Mouse (Mus musculus) frontal cortex, adult (tissue): ENCODE data around the gene Wfdc17.
A peak's percentile ranks its signal among the peaks of the same experiment; 100 is the strongest.

Source experiments
- ATAC-seq: cut with Nextera tagmentation; 2 replicates; pipeline ENCODE4 v1.9.2; 2017; ENCODE audit warnings: mild to moderate bottlenecking, moderate library complexity, mixed read lengths; ENCODE audit not compliant: low TSS enrichment

The Wfdc17 gene

DNA sequence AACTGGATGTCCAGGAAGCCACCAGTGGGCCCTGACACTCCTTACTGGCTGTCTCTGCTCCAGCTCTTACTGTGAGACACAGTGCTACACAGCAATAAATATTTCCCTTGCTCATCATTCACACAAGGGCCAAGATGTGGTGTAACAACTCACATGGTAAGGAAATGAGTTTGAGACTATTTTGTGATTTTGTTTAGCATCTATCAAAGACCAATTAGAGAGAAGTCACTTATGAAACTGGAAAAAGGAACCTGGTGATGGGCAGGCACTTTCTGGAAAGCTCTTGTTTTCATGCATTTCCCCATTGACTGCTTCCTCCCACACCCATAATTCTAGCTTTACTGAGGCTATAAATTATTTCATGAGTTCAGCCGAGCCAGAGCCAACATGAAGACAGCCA is at the start of gene Wfdc17:
Wfdc17 (plus strand) TSS at position 287 of the 400 bp plus-strand sequence.
- ATAC-seq, result no peak

DNA sequence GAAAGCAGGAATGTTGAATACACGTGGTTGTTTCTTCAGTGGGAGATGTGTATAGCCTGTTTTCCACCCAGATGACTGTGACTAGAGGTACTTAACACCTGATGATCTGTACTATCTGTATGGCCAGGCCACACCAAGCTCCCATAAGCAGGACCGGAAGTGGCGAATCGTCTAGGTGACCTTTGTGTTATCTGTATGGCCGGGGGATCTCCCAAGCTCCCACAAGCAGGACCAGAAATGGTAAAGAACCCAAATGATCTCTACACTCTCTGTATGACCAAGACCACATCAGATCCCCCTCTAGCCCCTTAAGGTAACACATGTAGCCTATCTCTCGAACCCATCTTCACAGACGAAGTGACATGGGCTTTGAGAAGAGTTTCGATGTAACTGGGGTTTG is 49.2 kb upstream of the Wfdc17 start:
- no peak for ATAC-seq

DNA sequence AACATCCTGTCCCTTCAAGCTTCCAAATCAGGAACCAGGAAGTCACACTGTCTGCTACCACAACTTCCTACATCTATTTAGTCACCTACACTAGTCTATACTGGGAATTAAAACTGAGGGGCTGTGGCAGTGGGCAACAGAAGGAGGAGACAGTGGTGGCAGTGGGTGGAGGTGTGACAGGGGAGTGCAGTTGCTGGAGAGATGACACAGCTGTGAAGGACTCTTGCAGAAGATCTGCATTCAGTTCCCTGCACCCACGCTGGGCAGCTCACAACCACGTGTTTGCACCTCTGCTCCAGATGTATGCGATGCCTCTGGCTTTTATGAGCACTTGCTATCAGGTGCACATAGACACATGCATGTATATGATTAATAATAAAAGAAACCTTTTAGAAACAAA is 46.3 kb upstream of the Wfdc17 start:
- ATAC-seq, result no peak

DNA sequence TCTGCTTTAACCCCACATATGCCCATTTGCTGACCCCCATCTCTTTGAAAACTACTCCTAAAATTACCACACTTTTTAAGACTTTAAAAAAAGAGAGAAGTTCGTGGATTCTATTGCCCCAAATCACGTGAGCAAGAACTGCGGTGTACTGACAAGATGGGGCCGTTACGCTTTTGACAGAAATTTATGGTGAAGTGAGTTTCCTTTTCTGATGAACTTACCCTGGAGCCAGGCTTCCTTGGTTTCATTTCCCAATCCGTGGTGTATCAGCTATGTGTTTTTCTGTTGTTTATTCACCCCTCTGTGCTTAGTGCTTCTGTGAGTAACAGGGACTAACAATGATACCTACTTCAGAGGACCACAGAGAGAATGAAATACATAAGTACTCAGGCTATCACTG is 45.0 kb upstream of the Wfdc17 start:
- ATAC-seq, result no peak

DNA sequence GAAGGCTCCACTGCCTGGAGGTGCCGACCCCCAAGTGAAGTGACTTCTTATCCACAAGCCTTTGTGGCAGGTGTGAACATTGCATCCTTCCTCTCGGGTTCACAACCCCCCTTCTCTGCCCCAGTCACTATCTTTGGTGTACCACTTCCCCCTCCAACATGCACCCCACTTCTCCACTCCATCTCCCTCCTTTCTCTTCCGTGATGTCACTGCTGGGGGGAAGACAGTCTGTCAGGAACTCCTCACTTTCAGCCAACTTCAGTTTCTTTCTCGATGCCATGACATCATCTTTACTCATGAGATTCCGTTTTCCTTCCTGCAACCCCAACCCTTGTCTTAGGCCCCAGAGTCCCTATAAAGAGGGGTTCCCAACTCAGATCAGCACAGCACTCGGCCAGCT is 41.6 kb upstream of the Wfdc17 start, which contains the start of gene Ccl4:
Ccl4 (plus strand) TSS at position 381 of the 400 bp plus-strand sequence.
- ATAC-seq, result no peak

DNA sequence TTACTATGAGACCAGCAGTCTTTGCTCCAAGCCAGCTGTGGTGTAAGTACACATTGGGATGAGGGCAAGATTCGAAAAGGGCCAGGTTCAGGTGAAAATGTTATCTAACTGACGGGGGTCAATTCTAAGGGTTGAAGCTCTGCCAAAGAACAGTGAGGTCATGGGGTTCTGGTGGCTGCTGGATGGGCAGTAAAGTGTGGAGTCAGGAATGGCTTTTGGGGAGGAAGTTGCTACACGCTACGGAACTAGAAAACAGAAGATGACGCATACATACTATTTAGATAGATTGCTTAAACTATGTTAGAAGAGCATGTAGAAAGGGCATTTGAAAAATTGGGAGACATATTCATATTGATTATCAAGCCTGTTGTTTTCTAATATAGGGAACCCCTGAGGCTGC is 40.3 kb upstream of the Wfdc17 start:
- no peak for ATAC-seq

DNA sequence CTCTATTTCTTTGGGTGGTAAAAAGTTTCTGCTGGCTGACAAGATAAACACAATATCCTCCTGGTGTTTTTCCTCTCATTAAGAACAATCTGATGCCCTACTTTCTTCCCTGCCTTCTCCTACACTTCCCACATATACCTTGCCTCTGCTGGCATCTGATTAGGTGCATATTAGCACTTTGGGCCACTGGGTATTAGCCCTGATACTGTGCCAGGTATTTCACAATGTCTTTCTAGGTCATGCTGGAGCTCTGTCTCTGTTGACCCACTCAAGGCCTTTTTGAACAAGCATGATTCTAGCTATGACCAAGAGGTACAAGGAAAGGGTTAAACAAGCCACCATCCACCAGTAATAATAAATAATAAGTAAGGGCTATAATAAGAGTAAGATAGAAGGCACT is 32.0 kb upstream of the Wfdc17 start:
- ATAC-seq, result no peak

DNA sequence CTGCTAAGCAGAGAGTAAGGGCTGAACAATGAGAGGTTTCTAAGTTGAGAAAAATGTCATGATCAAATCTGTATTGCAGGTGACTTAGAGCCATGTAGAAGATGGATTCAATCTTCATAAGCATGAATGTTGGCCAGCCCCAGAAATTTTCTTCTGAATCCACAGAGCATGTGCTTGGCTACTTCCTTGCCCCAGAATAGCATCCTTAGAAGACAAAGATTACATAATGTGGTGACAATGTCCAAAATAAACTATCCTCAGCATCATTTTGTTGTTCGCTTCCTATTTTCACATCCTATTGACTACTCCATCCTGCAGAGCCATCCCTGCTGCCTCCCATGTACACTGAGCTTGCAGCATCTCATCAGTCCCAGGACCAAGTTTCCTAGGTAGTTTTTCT is 28.1 kb upstream of the Wfdc17 start:
- ATAC-seq, result peak; percentile 52; the same call in 1 of the 2 replicates

DNA sequence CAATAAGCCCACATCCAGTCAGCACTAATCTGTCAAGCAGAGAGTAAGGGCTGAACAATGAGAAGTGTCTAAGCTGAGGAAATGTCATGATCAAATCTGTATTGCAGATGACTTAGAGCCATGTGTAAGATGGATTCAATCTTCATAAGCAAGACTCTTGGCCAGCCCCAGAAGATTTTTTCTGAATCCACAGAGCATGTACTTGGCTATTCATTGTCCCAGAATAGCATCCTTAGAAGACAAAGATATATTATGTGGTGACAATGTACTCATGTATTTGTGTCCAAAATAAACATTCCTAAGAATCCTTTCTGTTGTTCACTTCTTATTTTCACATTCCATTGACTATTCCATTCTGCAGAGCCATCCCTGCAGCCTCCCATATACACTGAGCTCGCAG is 13.9 kb upstream of the Wfdc17 start:
- no peak for ATAC-seq

DNA sequence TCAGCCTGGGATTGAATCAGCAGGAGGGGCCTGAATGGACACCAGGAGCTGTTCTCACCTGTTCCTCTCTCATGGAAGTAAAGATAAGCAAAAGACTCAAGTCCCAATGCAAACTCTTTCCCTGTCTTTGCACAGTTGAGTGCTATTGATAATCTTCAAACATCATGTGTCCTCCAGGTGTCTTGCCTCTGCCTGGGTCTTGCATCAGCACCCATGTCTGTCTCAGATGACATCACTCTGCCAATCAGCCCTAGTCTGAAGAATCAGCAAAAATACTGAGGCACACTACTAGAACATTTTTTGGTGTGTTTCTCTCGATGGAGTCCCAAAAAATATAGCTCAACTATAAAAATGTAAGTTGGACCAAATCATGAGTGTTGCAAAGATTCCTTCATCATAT is 11.8 kb upstream of the Wfdc17 start:
- no peak for ATAC-seq

DNA sequence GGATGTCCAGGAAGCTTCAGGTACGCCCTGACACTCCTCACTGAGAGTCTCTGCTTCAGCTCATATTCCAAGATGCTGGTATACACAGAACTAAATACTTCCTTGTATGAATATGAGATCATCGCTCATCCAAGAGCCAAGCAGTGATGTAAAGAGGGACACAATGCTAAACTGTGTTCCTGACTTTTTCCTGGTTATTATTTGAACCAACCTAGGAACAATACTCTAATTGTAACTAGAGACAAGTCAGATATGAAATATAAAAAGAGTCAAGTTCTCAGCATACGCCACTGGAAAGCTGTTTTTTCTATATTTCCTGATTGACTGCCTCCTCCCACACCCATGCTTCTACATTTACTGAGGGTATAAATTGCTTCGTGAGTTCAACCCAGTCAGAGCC is 4.9 kb downstream of the Wfdc17 start, which contains the start of gene Wfdc18:
Wfdc18 (plus strand) TSS at position 301 of the 400 bp plus-strand sequence.
- ATAC-seq, result no peak

DNA sequence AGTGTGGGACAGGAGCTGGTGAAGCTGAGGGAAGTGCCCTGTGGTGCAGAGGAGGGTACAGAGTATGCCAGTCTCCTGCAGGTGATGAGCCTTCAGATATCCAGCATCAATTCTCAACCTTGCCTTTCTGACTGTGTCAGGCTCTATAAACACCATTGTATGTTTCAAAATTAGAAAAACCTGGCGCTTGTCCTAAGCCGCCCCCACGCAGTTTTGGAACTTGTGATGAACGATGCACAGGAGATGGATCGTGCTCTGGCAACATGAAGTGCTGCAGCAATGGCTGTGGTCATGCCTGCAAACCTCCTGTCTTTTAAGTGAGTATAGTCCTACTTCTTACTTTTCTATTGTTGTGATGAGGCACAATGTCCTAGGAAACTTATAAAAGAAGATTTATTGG is 5.9 kb downstream of the Wfdc17 start:
- ATAC-seq, result peak; percentile 55

DNA sequence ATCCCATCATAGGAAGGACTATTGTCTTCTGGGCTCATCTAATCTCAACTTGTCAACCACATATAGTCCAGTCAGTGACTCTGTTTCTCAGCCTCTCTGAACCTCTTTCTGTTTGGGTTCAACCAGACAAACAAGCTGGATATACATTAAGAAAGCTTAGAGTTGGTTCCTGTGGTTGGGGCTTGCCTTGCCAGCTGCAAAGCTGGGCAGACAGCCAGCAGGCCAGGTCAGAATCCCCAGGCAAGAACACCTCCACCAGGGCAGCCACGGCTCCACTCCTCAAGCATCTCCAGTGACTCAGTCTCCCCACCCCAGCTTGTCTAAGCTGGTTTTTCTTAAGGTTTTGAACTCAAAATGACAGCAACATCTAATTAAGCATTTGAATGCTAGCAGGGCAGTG is 8.9 kb downstream of the Wfdc17 start:
- ATAC-seq, result no peak

DNA sequence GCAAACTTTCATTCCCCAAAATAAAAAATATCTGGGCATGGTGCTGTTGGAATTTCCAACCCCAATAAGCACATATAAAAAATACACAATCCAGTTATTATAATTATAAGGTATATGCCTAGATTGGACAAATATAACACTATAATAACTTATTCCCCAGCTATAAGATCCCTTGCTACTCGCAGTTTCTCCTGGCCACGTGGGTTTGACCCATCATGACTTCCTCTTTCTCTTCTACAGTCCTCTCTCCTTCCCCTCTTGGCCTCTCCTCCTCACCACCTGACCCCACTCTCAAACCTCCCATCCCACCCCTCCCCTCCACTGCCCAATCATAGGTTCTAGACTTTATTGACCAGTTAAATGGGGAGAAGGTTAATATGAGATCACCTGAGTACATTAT is 10.1 kb downstream of the Wfdc17 start:
- no peak for ATAC-seq

DNA sequence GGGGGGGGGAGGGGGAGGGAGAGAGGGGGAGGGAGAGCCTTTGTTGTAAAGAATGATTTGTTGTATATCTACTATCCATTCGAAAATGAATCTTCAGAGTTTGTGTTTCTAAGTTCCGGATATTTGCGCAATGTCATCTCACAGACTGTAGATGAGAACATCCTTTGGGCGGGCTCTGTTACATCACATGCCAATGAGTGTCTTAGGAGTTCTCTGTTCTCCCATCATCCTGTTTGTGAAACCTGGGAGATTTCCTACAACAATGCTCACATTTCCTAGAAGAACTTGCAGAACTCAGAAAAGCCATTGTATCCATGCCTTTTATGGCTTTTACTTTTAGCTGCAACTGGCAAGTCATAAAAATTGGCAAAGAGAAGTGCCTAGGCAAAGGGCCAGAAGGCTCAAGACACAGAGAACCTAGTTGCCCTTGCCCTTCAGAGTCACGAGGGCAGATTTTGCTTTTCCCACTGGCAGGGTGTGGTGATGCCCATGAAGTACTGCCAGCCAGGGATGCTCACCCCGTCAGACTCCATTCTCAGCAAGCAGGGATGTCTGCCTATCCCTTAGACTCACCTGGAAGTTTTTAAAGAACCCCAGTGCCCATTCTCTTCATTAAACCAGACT is 13.4 kb downstream of the Wfdc17 start:
- ATAC-seq, result no peak

DNA sequence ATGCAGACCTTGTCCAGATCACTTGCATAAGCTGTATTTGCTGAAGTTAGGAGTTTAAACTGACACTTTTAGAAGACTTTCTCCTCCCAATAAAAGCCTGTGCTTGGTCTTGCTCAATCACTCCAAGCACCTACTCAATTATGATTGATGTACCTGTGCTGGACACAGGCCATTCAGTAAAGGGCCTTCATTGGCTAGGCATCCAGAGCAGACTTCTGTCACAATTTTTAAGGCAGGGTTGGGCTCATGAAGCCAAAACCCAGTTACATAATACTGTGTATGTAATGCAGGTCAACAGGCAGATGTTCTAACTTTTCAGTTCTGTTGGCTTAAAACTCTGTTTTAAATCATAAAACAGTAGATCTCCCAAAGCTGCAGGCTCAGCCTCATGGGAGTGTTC is 17.0 kb downstream of the Wfdc17 start:
- no peak for ATAC-seq

DNA sequence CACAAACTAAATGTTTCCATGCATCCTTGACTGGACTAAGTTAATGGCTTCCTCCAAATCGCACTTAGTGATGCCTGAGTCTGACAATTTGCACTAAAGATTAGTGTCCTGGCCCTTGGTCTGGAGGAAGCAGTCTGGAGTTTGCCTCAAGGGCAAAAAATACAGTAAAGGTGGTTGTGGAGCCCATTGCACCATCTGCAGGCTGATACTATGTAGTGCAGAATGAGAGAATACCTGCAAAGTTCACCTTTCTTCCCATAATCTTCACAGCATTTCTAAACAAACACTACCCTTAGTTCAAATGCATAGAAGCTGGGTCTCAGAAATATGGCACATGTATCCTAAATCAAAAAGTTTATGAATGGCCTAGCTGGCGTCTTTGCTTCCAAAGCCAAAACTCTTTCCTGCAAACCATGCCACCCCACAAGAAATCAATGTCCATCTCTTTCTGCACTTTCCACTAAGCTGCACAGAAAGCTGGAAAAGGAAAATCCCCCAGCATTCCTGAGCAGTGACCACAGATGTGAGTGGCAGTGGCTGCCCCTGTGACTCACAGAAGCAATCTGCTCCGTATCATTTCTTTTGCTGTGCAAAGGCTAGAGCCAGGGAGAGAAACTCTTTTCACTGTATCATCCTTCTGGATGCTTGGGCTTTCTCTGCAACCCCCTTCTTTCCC is 25.1 kb downstream of the Wfdc17 start:
- no peak for ATAC-seq

DNA sequence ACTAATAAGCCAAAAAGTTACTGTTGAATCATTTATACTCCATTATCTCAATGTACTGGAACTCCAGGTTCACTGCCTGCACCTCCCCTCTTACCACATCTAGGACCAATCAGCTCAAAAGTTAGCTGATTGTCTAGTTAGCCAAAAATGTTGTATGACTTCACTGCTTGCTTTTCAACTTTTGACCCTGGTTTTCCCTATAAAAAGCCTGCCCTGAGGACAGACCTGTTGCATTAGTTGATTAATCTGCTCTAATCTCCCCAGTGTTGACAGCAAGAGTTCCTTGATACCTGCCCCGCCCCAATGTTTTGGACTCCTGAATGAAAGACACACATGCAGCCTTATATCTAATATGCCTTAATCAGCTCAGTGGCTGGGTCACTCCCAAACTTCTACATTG is 27.3 kb downstream of the Wfdc17 start:
- ATAC-seq, result no peak

DNA sequence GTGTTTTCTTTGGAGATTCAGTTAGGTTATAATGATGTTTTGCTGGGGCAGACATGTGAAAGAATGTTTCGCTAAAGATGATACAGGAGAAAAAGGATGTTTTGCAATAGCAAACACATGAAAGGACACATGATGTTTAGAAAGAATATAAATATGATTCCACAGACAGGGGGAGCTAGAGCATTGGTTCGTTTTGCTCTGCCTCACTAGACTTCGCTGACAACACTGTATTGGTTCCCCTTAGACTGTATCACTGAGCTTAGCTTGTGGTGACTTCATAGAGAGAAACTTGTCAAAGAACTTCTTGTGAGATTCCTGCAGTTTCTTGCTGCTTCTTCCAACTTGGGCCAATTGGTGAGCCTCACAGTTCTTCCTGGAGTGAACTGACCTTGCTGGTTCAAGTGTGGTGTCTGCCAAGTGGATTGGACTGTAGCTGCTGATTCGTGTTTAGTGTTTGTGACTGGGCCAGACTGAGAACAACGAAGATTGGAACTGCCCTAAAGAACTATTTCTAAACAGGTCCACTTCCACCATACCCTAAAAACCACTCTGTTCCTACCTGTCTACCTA is 29.4 kb downstream of the Wfdc17 start:
- no peak for ATAC-seq

DNA sequence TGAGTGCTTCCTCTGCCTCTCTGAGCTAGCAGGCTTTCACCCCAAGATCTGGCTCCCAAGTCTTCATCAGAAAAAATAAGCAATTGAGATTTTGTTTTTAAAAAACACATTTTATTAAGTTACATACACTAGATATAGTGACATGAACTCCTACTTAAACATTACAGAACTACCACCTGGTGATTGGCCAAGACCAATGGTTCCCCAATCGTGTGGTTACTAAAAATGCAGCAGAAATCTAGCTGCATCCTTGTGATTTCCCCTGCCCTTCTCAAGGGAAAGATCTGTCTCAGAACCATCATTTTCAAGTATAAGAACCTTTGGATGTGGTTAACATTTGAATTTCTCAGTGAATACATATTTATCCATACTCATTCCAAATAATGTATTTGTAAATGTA is 30.4 kb downstream of the Wfdc17 start:
- ATAC-seq, result no peak

DNA sequence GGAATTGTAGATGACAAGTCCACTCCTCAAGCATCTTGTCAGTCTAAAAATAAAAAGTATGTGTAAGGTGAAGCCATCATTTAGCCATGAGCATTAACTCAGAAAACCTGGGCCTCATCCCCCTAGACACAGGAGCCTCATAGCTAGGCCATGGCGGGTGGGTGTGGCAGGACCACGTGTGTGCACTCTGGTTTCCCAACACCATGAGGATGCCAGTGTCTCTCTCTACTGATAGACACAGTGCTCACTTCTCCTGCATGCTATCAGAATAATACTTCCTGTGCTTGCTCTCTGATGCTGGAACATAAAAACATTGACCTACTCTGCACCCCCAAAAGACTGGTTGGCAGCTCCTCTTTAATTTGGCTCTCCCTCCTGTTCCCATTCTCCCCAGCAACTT is 32.1 kb downstream of the Wfdc17 start:
- ATAC-seq, result no peak

DNA sequence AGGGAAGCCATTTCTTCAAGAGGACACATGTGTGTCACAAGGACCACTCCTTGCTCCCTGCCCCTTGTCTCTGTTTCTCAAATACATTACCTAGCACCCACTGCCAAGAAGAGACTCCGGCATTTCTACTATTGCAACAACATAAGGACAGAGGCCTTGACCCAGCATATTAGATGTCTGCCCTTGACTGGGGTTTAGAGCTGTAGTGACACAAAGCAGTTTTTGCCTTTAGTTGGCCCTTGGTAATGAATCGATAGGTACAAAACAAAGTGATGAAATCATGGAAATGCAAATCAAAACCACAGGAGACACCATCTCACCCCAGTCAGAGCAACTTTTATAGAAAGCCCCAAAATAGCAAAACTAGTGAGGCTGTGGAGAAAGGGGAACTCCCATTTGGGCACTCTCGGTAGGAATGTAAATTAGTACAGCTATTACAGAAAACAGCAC is 33.3 kb downstream of the Wfdc17 start:
- no peak for ATAC-seq

DNA sequence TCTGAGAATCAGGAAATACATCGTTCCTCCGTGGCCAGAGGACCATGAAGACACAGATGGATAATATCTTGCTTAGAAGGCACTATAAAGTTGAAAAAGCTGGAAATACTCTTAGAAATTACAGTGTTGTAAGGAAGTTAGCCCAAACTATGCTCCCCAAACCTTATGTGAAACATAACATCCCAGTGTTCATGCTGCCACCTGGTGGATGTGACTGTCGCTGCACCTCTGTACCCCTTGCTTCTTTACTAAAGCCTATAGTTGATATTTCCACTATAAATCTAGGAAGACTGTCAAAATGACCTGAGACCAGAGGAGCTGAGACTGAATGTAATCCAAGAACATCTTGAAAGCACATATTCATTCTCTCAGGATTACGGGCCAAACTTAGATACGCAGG is 35.5 kb downstream of the Wfdc17 start:
- peak; percentile 89 for ATAC-seq
